In genomic region chr4:138969736-138970135, GRCm38 (mm10) we compare ENCODE assay signal across 17 mouse cellular contexts. TPM values are rescaled to one million over a fixed set of nuclear protein-coding genes. Genes with fewer than 3 reads are reported as not detected.
DNase-seq lines count a peak whose midpoint lies in the region; ATAC-seq and TF ChIP-seq lines count a peak whose summit lies in the region.
"Had no signal": no experiment of that assay in that cellular context is flagged by ENCODE, and none has a peak within 500 bp of the region (broad histone marks: within the 10 kb centered on the region; RNA-seq: fewer than 3 reads in every experiment).

No protein-coding gene starts in this region.

- H3K27ac ChIP-seq in heart, embryonic 12.5 days (ENCODE audit: poor library complexity, severe bottlenecking): no peak overlapping the region
- peak overlapping the region; percentile 87 for H3K27ac ChIP-seq in bone marrow macrophage, adult 2 months (ENCODE audit: insufficient read depth, low read depth, low read length)
- H3K27ac ChIP-seq in small intestine, adult 2 months (ENCODE audit: insufficient read depth, low read depth, low read length): peak overlapping the region; percentile 94
- H3K27ac ChIP-seq in midbrain, embryonic 16.5 days (ENCODE audit: low read length): no peak overlapping the region
- H3K27ac ChIP-seq in forebrain, embryonic 16.5 days (ENCODE audit: low read length): no peak overlapping the region
- H3K27ac ChIP-seq: neural tube, embryonic 13.5 days had no signal

- no peak overlapping the region for H3K4me2 ChIP-seq in heart, embryonic 12.5 days
- H3K4me2 ChIP-seq in midbrain, embryonic 16.5 days (ENCODE audit: low read length): no peak overlapping the region
- no peak overlapping the region for H3K4me2 ChIP-seq in forebrain, embryonic 16.5 days (ENCODE audit: low read length)
- H3K4me2 ChIP-seq: neural tube, embryonic 13.5 days had no signal

- 55% methylated on average over 9 of the region's 9 CpGs for WGBS in heart, embryonic 12.5 days
- WGBS in lung, adult 2 months: 24% methylated on average over 9 of the region's 9 CpGs
- whole genome bisulfite sequencing in small intestine, adult 2 months: 14% methylated on average over 9 of the region's 9 CpGs
- WGBS in midbrain, embryonic 16.5 days: 71% methylated on average over 9 of the region's 9 CpGs
- WGBS in forebrain, embryonic 16.5 days: 56% methylated on average over 9 of the region's 9 CpGs

- no peaks in the 10 kb centered on the region for H3K9me3 ChIP-seq in heart, embryonic 12.5 days (replicated peaks)
- H3K9me3 ChIP-seq in midbrain, embryonic 16.5 days (replicated peaks; ENCODE audit: control insufficient read depth, low read length, poor library complexity, severe bottlenecking): no peaks in the 10 kb centered on the region
- no peaks in the 10 kb centered on the region for H3K9me3 ChIP-seq in forebrain, embryonic 16.5 days (ENCODE audit: control insufficient read depth, low read length)
- H3K9me3 ChIP-seq: neural tube, embryonic 13.5 days had no signal

- TF ChIP-seq POLR2A in bone marrow macrophage, adult 2 months (IDR thresholded peaks at IDR 0.05; ENCODE audit: borderline replicate concordance, low read depth, low read length): no peak
- no peak; the same call in 1 of the 2 replicates for TF ChIP-seq POLR2A in lung, adult 2 months (IDR thresholded peaks at IDR 0.05; ENCODE audit: borderline replicate concordance, extremely low read depth, low read depth, low read length)
- TF ChIP-seq POLR2A in small intestine, adult 2 months (IDR thresholded peaks at IDR 0.05; ENCODE audit: low read depth, low read length): peak; percentile 17; the same call in 1 of the 2 replicates

- H3K9ac ChIP-seq in heart, embryonic 12.5 days: no peak overlapping the region
- no peak overlapping the region for H3K9ac ChIP-seq in midbrain, embryonic 16.5 days (ENCODE audit: low read depth, low read length)
- H3K9ac ChIP-seq in forebrain, embryonic 16.5 days (replicated peaks; ENCODE audit: low read depth, low read length): no peak overlapping the region
- H3K9ac ChIP-seq: neural tube, embryonic 13.5 days had no signal

- no peak overlapping the region for H3K4me3 ChIP-seq in heart, embryonic 12.5 days
- no peak overlapping the region for H3K4me3 ChIP-seq in bone marrow macrophage, adult 2 months (ENCODE audit: insufficient read depth, low read length)
- peak overlapping the region; percentile 1 for H3K4me3 ChIP-seq in lung, adult 2 months (replicated peaks; ENCODE audit: extremely low read depth, low read depth, low read length)
- peak overlapping the region; percentile 77 for H3K4me3 ChIP-seq in small intestine, adult 2 months (ENCODE audit: low read depth, low read length)
- no peak overlapping the region for H3K4me3 ChIP-seq in midbrain, embryonic 16.5 days (ENCODE audit: low read depth, low read length)
- no peak overlapping the region for H3K4me3 ChIP-seq in forebrain, embryonic 16.5 days (replicated peaks; ENCODE audit: low read length)
- H3K4me3 ChIP-seq: neural tube, embryonic 13.5 days had no signal

- H3K4me1 ChIP-seq in heart, embryonic 12.5 days (replicated peaks): peaks cover 28% of the 10 kb centered on the region
- peaks cover 32% of the 10 kb centered on the region for H3K4me1 ChIP-seq in bone marrow macrophage, adult 2 months (ENCODE audit: control insufficient read depth, insufficient read depth, low read length)
- peaks cover 3% of the 10 kb centered on the region; the same call in 1 of the 2 replicates for H3K4me1 ChIP-seq in lung, adult 2 months (ENCODE audit: control insufficient read depth, insufficient read depth, low read length)
- H3K4me1 ChIP-seq in small intestine, adult 2 months (ENCODE audit: control insufficient read depth, insufficient read depth, insufficient read length, low read length): peaks cover 20% of the 10 kb centered on the region; the same call in 1 of the 2 replicates
- H3K4me1 ChIP-seq in midbrain, embryonic 16.5 days (ENCODE audit: control insufficient read depth, insufficient read depth, low read length): peaks cover 6% of the 10 kb centered on the region; the same call in 1 of the 2 replicates
- H3K4me1 ChIP-seq in forebrain, embryonic 16.5 days (replicated peaks; ENCODE audit: control insufficient read depth, insufficient read depth, low read length): peaks cover 7% of the 10 kb centered on the region

- no peaks in the 10 kb centered on the region for H3K27me3 ChIP-seq in heart, embryonic 12.5 days (replicated peaks)
- H3K27me3 ChIP-seq in small intestine, adult 2 months (ENCODE audit: control insufficient read depth, insufficient read depth, low read length): no peaks in the 10 kb centered on the region
- no peaks in the 10 kb centered on the region for H3K27me3 ChIP-seq in midbrain, embryonic 16.5 days (ENCODE audit: control insufficient read depth, insufficient read depth, low read depth, low read length)
- no peaks in the 10 kb centered on the region for H3K27me3 ChIP-seq in forebrain, embryonic 16.5 days (replicated peaks; ENCODE audit: control insufficient read depth, insufficient read depth, low read length)
- H3K27me3 ChIP-seq: neural tube, embryonic 13.5 days had no signal

- no peaks in the 10 kb centered on the region for H3K36me3 ChIP-seq in heart, embryonic 12.5 days
- H3K36me3 ChIP-seq in small intestine, adult 2 months (ENCODE audit: control insufficient read depth, insufficient read depth, low read length): no peaks in the 10 kb centered on the region; the same call in 1 of the 2 replicates
- no peaks in the 10 kb centered on the region for H3K36me3 ChIP-seq in midbrain, embryonic 16.5 days (ENCODE audit: control insufficient read depth, insufficient read depth, low read length)
- H3K36me3 ChIP-seq in forebrain, embryonic 16.5 days (ENCODE audit: control insufficient read depth, insufficient read depth): no peaks in the 10 kb centered on the region
- H3K36me3 ChIP-seq: neural tube, embryonic 13.5 days had no signal

- DNase-seq in heart, postnatal 10 days: peak; percentile 20 to 23
- DNase-seq in lung, adult 2 months: no peak
- DNase-seq in thymus, postnatal 25 days: no peak
- DNase-seq: adrenal gland, postnatal 25 days; cerebellum, adult 18-20 months had no signal

- ATAC-seq in heart, embryonic 12.5 days (ENCODE audit: insufficient number of reproducible peaks, low FRiP score): no peak
- no peak for ATAC-seq in midbrain, embryonic 16.5 days
- no peak for ATAC-seq in forebrain, embryonic 16.5 days
- ATAC-seq: inflammation-experienced regulatory T-cells, adult 6 months had no signal

- intact Hi-C loops in heart, postnatal 10 days (cut with DNase I): loop anchor here (5.0 kb wide), 1 partner anchor 228 kb away; no protein-coding TSS in a partner anchor

- no peak for TF ChIP-seq CTCF in bone marrow macrophage, adult 2 months (IDR thresholded peaks at IDR 0.05; ENCODE audit: low read depth, low read length)
- TF ChIP-seq CTCF in lung, adult 2 months (IDR thresholded peaks at IDR 0.05; ENCODE audit: insufficient read depth, low read length): no peak
- TF ChIP-seq CTCF in small intestine, adult 2 months (IDR thresholded peaks at IDR 0.05; ENCODE audit: extremely low read depth, insufficient read length, insufficient replicate concordance, low read depth, low read length): no peak

RNA-seq across cellular contexts. Expression of gene Rnf186, which starts 2.8 kb away (rescaled TPM):
- total RNA-seq in heart, postnatal 10 days (2021): not detected
- not detected in 2 replicates for polyA plus RNA-seq in heart, embryonic 12.5 days (2016; fragmentation: Nextera tagmentation; extraction: Ambion mirVana)
- polyA plus RNA-seq in bone marrow macrophage, adult 2 months (2012; ENCODE audit: insufficient read depth, insufficient read length, missing spikeins): not detected in 2 replicates
- polyA plus RNA-seq in lung, adult 2 months (2012; rRNA removed): 74.5 and 93.5 TPM in 2 replicates
- polyA plus RNA-seq in small intestine, adult 2 months (2012; rRNA removed): 309 and 461 TPM in 2 replicates
- polyA plus RNA-seq in midbrain, embryonic 16.5 days (2015; fragmentation: Nextera tagmentation; extraction: Ambion mirVana): not detected in 2 replicates
- not detected in 2 replicates for polyA plus RNA-seq in forebrain, embryonic 16.5 days (2015; fragmentation: Nextera tagmentation; extraction: Ambion mirVana)
- total RNA-seq: adrenal gland, postnatal 25 days; gastrocnemius, postnatal 4 days; layer of hippocampus, adult 8-10 months; left cerebral cortex, adult 8-10 months; megakaryocyte progenitor cell, adult 5-6 weeks had no signal
- polyA plus RNA-seq: inflammation-experienced regulatory T-cells, adult 6 months; limb, embryonic 14.5 days; neural tube, embryonic 13.5 days had no signal

RNA-seq across cellular contexts. Expression of gene Tmco4, which starts 3.0 kb away (rescaled TPM):
- total RNA-seq in heart, postnatal 10 days (2021): 10 to 100 TPM; 12.7 to 13.9 TPM
- polyA plus RNA-seq in heart, embryonic 12.5 days (2016; fragmentation: Nextera tagmentation; extraction: Ambion mirVana): 5.4 and 5.5 TPM in 2 replicates
- polyA plus RNA-seq in bone marrow macrophage, adult 2 months (2012; ENCODE audit: insufficient read depth, insufficient read length, missing spikeins): 5.4 and 6.5 TPM in 2 replicates
- polyA plus RNA-seq in lung, adult 2 months (2012; rRNA removed): 14.7 and 15.1 TPM in 2 replicates
- polyA plus RNA-seq in small intestine, adult 2 months (2012; rRNA removed): 23.2 and 34.2 TPM in 2 replicates
- polyA plus RNA-seq in midbrain, embryonic 16.5 days (2015; fragmentation: Nextera tagmentation; extraction: Ambion mirVana): 0.62 and 0.84 TPM in 2 replicates
- 1.1 and 1.2 TPM in 2 replicates for polyA plus RNA-seq in forebrain, embryonic 16.5 days (2015; fragmentation: Nextera tagmentation; extraction: Ambion mirVana)

RNA-seq across cellular contexts. Expression of gene Otud3, which starts 56.0 kb away (rescaled TPM):
- total RNA-seq in heart, postnatal 10 days (2021): 1 to 10 TPM; 8.7 to 9.2 TPM
- 3.6 and 3.8 TPM in 2 replicates for polyA plus RNA-seq in heart, embryonic 12.5 days (2016; fragmentation: Nextera tagmentation; extraction: Ambion mirVana)
- polyA plus RNA-seq in bone marrow macrophage, adult 2 months (2012; ENCODE audit: insufficient read depth, insufficient read length, missing spikeins): 4.8 and 8.0 TPM in 2 replicates
- 8.4 and 9.1 TPM in 2 replicates for polyA plus RNA-seq in lung, adult 2 months (2012; rRNA removed)
- polyA plus RNA-seq in small intestine, adult 2 months (2012; rRNA removed): 7.4 and 10.3 TPM in 2 replicates
- 2.3 and 2.4 TPM in 2 replicates for polyA plus RNA-seq in midbrain, embryonic 16.5 days (2015; fragmentation: Nextera tagmentation; extraction: Ambion mirVana)
- 2.4 and 3.2 TPM in 2 replicates for polyA plus RNA-seq in forebrain, embryonic 16.5 days (2015; fragmentation: Nextera tagmentation; extraction: Ambion mirVana)

Comparison
In these comparisons a context has a peak if more than half of its experiments do, and no peak if none do; other contexts are left out.
1. DNase-seq: peak in heart, postnatal 10 days (2 of 2); none in lung, adult 2 months (single experiment) and thymus, postnatal 25 days (single experiment).
2. H3K27ac ChIP-seq: peak in bone marrow macrophage, adult 2 months (single experiment) and small intestine, adult 2 months (single experiment); none in heart, embryonic 12.5 days (single experiment), midbrain, embryonic 16.5 days (single experiment) and forebrain, embryonic 16.5 days (single experiment).
3. H3K4me3 ChIP-seq: peak in lung, adult 2 months (single experiment) and small intestine, adult 2 months (single experiment); none in heart, embryonic 12.5 days (single experiment), bone marrow macrophage, adult 2 months (single experiment), midbrain, embryonic 16.5 days (single experiment) and forebrain, embryonic 16.5 days (single experiment).
4. RNA of gene Rnf186, which starts 2.8 kb away (polyA plus RNA-seq): 309 to 461 TPM in small intestine, adult 2 months and 74.5 to 93.5 TPM in lung, adult 2 months; not detected in heart, embryonic 12.5 days, not detected in bone marrow macrophage, adult 2 months, not detected in midbrain, embryonic 16.5 days and not detected in forebrain, embryonic 16.5 days; every median in the first group is over 10 times any median in the second.